Mouse (Mus musculus): ENCODE results near the gene Zbtb21. TPM values are rescaled to one million over a fixed set of nuclear protein-coding genes. Genes with fewer than 3 reads are reported as not detected.
"Not testable (repeated sequence)": the region's sequence is repeated elsewhere in the genome, so short reads cannot be mapped to it uniquely, and the experiment has no call there.

The Zbtb21 gene
- total RNA-seq (2014; fragmentation: Nextera tagmentation) (12.0 and 19.6 TPM in 2 replicates), total RNA-seq (2017) (7.5 and 10.3 TPM in 2 replicates)

DNA sequence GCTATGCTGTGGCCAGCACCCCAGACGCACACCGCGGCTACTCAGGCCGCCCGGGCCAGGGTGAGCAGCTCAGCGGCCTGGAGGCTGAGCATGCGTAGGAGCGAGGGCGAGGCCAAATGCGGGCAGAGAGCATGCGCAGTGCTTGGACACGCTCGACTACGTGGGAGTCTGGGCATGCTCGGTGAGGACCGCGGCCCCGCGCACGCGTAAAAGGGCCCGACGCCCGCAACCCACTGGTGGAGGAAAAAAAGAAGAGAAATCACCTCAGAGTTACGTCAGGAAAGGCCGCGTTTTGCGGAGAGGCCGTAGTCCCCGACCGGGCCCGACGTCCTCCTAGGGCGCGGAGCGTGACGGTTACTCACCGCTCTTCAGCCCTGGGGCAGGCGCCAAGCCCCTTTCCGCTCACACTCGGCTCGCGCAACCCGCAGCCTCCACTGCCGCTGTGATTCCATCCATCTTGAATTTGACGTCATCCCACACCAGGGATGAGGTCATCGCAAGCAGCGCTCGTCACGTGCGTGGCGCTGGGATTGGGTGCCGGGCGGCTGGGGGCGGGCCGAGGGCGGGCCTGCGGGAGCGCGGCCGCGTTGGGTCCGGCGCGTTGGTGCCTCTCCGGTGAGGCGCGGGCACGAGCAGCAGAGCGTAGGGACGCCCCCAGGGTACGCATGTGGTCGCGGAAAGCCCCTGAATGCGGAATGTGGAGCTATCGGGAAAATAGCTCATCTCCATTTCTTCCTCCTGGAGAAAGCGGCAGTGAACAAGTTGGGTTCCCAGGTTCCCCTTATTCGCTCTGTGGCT is at the start of gene Zbtb21, which contains the start of gene C2cd2:
Zbtb21 (minus strand) TSS at position 472 of the 798 bp plus-strand sequence.
C2cd2 (minus strand) TSS at position 448 of the 798 bp plus-strand sequence.
- peak; percentile 78 for ATAC-seq (replicated peaks; ENCODE audit: low FRiP score, low TSS enrichment, poor library complexity, severe bottlenecking)

DNA sequence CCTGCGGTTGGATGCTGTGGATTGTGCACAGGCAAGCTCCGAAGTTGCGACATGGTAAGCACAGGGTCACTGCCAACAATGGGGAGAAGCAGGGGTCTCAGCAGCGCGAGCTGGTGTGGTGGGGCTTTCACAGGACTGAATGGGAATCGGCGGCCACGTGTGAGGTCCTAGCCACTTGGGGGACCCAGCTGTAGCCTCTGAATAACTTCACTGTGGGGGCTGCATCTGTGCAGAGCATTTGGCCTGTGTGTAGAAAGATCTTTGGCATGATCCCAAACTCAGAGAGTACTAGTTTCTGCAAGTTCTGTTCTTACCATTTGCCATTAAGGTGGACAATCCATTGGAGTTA is 34.9 kb upstream of the Zbtb21 start:
- not testable (repeated sequence) for ATAC-seq (replicated peaks; ENCODE audit: low FRiP score, low TSS enrichment, poor library complexity, severe bottlenecking)

DNA sequence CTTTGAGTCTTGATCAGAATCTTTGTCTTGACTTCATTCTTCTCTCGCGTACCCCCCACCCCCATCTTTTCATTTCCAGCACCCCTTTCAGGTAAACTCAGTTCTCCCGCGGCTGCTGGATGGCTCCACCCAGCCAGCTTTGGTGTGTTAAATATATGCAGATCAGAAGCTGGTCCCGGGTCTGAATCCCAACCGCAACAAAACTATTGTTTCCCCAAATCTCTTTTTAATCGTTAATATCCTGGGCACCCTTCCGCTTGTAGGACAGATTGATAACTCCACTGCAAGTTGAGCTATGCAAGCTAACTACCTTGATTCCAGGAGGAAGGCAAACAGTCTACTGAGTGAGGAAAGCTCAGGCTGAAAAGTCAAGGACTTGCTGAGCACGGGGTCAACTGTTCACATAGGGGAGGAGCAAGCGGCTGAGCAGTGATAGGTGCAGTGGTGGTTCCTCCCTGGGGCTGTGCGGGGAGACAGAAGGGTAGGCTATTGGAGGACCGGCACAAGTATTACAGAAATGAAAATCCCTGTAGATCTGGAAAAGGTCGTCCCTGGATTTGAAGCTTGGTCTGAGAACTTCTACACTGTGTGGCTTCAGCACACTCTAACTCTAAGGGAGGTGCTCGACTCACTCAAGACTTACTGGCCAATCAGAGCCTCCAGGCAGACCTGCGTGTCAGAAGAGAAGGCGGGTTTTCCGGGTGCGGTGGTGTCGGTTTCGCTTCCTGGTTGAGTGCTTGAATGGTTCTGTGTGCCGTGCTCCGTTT is 34.4 kb upstream of the Zbtb21 start, which contains the start of gene B230307C23Rik:
B230307C23Rik (plus strand) TSS at position 700 of the 767 bp plus-strand sequence.
- peak; percentile 97 for ATAC-seq (replicated peaks; ENCODE audit: low FRiP score, low TSS enrichment, poor library complexity, severe bottlenecking)

DNA sequence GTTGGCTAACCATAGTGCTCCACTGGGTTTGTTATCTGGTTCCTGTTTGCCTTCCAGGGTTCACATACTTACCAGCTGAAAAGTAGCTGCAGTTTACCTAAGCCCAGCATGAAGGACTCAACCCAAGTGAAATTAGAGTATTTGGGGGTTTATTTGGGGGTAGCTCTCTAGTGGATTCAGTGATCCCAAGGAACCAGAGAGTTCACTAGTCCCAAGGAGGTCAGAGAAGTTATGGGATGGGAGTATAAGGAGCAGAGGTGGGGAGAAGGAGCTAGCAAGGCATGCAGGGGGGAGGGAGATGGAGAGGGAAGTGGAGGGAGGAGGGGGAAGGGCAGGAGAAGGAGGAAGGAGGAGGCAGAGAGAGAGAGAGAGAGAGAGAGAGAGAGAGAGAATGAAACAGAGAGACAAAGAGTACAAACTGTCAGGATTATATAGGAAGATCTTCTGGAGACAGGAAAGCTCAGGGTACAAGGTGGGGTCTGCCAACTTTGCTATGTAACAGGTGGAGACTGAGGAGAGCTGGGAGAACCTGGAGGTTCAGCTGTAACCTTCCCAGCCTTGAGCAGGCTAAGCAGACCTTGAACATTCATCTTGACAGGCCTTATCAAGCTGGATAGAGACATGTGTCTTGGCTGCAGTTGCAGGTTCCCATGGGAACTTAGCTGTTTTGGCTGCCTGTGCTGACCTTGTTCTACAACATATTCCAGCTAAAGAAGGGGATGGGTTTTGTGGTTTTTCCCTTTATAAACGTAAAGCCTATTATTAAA is 33.6 kb upstream of the Zbtb21 start:
- peak; percentile 27 for ATAC-seq (replicated peaks; ENCODE audit: low FRiP score, low TSS enrichment, poor library complexity, severe bottlenecking)

DNA sequence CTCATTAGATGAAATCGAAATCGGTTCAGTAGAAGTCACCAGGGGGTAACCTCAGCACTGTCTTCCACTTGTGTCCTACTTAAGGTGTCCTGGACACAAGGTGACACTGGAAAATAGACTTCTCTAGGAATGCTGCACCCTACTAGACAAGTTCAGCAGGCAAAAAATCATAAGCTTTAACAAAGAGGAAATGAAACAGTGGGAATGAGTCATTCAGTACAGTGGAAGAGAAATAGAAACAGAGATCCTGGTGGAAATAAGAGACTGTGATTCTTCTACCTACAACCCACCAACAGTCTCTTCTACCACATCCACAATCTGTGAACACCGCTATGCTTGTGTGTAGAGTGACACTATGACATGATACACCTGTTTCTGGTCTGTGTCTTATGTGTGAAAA is 30.1 kb upstream of the Zbtb21 start:
- ATAC-seq (replicated peaks; ENCODE audit: low FRiP score, low TSS enrichment, poor library complexity, severe bottlenecking): not testable (repeated sequence)

DNA sequence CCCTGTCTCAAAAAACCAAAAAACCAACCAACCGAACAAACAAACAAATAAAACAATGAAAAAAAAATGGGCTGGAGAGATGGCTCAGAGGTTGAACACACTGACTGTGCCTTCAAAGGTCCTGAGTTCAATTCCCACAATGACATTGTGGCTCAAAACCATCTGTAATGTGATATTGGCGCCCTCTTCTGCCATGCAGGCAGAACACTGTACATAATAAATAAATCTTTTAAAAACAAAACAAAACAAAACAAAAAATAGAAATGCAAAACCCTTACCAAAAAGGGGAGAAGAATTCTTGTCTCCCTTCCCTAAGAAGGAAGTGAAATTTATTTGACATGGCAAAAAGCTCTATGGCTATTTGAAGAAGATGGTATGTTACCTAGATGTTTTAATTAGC is 29.1 kb upstream of the Zbtb21 start:
- ATAC-seq (replicated peaks; ENCODE audit: low FRiP score, low TSS enrichment, poor library complexity, severe bottlenecking): no peak

DNA sequence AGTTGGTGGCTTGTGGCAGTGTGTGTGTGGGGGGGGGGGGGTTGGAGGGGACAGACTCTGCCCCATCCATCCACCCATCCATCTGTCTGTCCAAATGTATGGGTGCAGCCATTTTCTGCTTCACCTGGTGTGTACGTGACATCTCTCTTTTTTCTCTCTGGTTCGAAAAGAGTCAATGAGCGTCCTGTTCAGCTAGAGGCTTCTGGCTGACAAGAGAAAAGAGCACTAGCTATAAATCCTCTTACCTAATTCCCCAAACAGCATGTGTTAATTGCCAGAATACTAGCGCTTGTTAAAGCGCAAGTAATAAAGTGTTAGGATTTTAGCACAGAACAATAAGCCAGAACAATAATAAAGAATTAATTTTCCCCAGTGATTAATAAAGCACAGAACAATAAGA is 22.2 kb upstream of the Zbtb21 start:
- ATAC-seq (replicated peaks; ENCODE audit: low FRiP score, low TSS enrichment, poor library complexity, severe bottlenecking): no peak

DNA sequence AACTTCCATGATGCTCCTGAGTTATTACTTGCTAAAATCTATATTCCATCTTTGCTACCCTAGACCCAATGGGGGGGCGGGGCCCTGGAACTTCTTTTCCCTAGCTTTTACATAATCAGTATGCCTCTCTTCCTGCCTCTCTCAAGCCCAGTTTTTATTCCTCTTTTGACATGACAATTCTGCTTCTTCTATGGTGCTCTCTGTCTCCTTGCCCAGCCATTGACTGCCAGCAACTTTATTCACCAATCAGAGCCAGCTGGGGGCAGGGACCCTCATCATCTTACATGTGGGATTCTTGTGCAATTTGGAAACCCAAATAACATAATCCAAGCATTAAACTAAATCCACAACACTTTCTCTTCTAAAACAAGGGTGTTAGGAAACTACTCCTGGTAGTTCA is 18.9 kb upstream of the Zbtb21 start:
- ATAC-seq (replicated peaks; ENCODE audit: low FRiP score, low TSS enrichment, poor library complexity, severe bottlenecking): no peak

DNA sequence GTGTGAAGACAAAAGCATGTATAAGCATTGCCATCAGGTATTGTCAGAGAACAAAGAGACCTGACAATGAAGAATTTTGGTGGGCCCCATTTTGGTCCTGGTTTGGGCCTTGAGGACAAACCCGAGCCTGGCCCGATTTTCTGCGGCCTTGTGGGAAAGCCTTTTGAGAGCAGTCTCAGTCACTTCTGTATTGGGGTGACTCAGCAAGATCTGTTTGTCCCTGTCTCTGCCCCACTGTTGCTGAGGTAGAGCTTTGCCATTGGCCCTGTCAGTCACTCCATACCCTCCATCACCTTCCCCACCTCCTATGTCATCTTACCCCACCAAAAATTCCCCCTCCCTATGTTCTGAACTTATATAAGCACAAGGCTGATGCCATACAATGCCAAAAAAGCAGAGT is 15.3 kb upstream of the Zbtb21 start:
- ATAC-seq (replicated peaks; ENCODE audit: low FRiP score, low TSS enrichment, poor library complexity, severe bottlenecking): peak; percentile 20; the same call in 1 of the 2 replicates

DNA sequence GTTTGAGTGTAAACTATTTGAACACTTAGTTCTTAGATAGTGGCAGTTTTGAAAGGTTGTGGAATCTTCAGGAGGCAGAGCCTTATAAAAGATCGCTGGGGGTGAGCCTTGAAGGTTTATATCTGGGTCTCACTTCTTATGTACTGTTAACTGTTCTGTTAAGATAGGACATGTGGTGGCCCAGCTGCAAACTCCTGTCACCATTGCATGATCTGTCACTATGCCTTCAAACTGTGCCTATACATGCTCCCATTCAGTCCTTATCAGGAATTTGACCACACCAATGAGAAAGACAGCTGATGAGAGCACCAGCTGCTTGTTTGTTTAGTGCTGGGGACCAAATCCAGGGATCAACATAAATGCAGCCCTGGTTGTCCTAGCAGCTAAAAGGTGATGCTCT is 14.9 kb upstream of the Zbtb21 start:
- peak; percentile 99 for ATAC-seq (replicated peaks; ENCODE audit: low FRiP score, low TSS enrichment, poor library complexity, severe bottlenecking)

DNA sequence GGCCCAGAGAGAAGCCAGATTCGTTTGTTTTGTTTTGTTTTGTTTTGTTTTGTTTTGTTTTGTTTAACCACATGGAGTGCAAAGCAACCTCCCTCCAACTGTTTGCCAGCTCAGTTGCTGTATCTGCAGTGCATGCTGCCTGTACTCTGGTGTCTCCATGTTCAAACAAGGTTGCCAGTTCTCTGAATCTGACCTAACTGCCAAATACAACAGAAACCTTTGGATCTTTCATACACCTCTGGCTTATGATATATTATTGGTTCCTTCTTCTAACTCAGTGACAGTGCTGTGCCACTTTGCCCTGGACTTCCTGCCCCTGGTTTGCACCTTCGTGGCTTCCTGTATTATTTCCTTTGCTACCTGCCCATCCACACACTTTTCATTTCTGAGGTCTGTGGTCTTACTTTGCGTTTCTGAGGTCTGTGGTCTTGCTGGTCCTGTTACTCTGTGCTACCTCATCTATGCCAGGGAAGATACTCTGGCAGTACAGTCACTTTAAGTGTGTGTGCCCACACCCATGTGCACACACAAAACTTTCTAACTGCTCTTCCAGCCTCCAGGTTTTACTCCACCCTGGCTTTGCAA is 1.6 kb upstream of the Zbtb21 start:
- no peak for ATAC-seq (replicated peaks; ENCODE audit: low FRiP score, low TSS enrichment, poor library complexity, severe bottlenecking)

DNA sequence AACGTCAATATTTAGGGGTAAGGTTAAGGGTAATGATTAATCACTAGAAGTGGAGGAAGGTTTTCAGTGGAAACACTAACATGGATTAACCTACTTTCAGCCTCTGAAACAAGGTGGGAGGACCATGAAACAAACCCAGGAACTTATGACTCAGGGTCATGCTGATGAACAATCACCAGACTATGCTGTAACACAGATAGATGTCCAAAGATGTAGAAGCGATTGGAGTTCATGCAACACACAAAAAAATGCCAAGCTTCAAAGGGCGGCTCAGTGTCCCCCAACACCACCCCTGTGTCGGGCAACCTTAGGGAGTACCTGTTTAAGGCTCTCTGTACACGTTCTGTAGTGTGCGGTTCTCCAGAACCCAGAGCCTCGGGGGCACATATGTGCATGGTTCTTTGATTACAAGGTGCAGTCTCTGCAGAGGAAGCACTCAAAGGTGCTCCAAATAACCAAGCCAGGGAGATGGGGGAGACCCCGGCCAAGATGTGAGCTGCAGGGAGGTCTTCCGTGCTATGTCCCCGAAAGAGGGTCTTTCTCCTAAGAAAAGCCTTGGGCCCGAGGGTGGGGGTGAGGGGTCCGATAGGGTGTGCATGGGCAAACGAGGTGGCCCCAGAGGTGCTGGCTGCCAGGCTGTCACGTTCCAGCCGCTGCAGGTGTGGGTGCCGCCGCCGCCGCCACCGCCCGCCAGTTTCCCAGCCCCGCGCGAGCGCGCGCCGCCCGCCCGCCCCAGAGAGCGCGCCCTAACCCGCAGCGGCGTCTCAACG is 856 bp downstream of the Zbtb21 start:
- no peak for ATAC-seq (replicated peaks; ENCODE audit: low FRiP score, low TSS enrichment, poor library complexity, severe bottlenecking)

DNA sequence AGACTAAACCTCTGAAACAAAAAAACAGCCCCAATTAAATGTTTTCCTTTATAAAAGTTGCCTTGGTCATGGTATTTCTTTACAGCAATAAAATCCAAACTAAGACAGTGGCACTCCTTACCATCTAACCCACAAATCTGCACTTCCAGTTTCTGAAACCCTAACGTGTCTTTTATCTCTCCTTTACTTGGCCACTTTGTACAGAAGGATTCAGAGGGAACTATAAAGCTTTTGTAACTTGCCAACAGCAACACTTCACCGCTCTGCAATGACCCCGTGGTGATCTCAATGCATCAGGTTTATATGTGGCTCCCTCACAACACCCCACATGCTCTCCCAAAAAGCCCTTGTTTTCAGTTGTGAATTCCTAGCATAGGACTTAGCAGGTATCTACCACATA is 2.1 kb downstream of the Zbtb21 start:
- no peak for ATAC-seq (replicated peaks; ENCODE audit: low FRiP score, low TSS enrichment, poor library complexity, severe bottlenecking)

DNA sequence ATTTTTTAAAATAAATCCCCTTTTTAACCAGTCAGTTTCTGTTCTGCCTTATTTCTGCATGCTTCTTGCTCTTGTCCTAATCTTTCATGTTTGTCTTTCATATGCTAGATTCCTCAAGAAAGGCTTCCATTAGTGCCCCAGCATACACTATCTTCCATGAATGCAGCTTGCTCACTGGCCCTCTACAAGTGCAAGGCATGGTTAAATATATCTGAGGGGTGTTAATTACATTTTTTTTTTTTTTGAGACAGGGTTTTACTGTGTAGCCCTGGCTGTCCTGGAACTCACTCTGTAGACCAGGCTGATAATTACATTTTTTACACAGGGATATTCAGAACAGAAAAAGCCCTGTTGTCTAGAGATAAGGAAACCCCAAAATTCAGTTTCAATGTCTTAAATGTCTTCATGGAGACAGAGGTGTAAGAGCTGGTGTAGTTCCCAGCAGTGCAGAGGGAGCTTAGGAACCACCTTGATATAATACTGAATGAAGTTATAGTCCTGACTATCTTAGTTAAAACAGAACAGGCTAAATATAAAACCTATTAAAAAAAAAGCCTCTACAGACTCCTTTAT is 3.9 kb downstream of the Zbtb21 start:
- ATAC-seq (replicated peaks; ENCODE audit: low FRiP score, low TSS enrichment, poor library complexity, severe bottlenecking): peak; percentile 26

DNA sequence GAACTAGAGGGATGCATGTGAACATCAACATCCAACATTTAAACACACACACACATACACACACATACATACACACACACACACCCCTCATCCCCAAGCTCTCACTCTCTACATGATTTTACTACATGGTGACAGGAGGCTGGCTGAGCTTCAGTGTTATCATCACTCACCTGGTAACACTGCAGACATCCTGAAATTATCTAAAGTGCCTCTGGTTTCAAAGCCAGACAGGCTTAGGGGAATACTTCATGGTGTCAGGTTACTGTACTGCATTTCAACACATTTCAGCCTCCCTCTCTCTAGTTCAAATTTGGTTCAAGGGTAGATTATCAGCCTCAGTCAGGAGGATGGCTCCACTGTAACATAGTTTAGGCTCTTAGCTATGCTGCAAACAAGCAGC is 4.8 kb downstream of the Zbtb21 start:
- ATAC-seq (replicated peaks; ENCODE audit: low FRiP score, low TSS enrichment, poor library complexity, severe bottlenecking): peak; percentile 8; the same call in 1 of the 2 replicates

DNA sequence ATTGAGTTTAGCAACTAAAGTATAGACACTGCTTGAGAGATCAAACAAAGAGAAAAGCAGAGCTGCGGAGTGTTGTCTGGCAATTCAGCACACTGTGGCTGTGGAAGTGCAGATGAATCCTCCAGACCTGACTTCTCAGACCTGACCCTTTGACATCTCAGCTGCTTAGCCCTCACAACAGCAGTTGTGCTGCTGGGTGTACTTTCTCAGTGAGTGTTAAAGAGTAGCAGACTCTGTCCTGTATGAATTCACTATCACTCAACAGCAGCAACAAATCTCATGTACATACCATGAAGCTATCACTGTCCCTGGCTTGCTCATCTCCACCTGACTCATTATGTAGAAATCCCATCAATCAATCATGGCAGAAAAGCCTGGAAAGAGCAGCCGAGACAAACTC is 6.4 kb downstream of the Zbtb21 start:
- ATAC-seq (replicated peaks; ENCODE audit: low FRiP score, low TSS enrichment, poor library complexity, severe bottlenecking): no peak

DNA sequence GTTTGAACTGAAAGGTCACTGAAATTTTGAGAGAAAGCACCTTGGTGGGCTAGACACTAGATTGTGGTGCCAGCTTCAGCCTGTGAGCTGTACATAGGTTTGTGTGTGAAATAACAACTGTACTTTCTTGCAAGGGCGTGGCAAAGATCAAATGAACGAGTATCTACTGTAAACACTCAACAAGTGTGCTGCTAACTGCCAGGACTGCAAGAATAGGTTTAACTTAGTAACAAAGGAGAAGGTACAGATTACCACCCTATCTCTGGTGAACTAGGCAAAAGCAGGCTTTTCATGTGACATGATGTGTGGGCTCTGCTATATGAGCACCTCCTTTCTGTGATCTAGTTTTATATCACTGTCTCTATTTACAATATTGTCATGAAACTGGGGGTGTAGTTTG is 9.1 kb downstream of the Zbtb21 start:
- ATAC-seq (replicated peaks; ENCODE audit: low FRiP score, low TSS enrichment, poor library complexity, severe bottlenecking): peak; percentile 82

DNA sequence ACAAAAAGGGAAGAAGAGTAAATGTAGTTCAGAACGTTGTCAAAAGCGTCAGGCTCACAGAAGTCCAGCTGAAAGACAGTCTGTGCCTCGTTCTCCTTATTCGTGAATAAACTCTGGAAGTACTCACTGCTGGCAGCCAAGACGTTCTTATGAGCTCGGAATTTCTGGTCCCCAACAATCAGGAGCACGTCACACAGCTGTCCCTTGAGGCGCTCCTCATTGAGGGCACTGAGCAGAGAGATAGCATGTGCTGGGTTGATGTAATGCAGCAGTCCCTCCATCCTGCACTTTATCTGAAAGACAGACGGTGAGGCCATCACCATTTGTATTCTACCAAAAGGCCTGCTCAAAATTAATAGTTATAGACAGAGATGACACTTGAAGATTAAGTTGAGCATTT is 9.6 kb downstream of the Zbtb21 start:
- ATAC-seq (replicated peaks; ENCODE audit: low FRiP score, low TSS enrichment, poor library complexity, severe bottlenecking): peak; percentile 79
